ENCODE assay signal across 35 mouse cellular contexts in genomic region chr19:40554343-40554742, GRCm38 (mm10). TPM values are rescaled to one million over a fixed set of nuclear protein-coding genes. Genes with fewer than 3 reads are reported as not detected.
DNase-seq lines count a peak whose midpoint lies in the region; ATAC-seq and TF ChIP-seq lines count a peak whose summit lies in the region.
"Had no signal": no experiment of that assay in that cellular context is flagged by ENCODE, and none has a peak within 500 bp of the region (broad histone marks: within the 10 kb centered on the region; RNA-seq: fewer than 3 reads in every experiment).

No protein-coding gene starts in this region.

- TF ChIP-seq POLR2A in lung, adult 2 months (IDR thresholded peaks at IDR 0.05; ENCODE audit: borderline replicate concordance, extremely low read depth, low read depth, low read length) = no peak

- 39% methylated on average over 11 of the region's 11 CpGs for WGBS in lung, embryonic 14.5 days
- WGBS in lung, adult 2 months = 76% methylated on average over 11 of the region's 11 CpGs
- 85% methylated on average over 11 of the region's 11 CpGs for WGBS in liver, embryonic 13.5 days (ENCODE audit: insufficient replicate concordance)
- WGBS in stomach, embryonic 16.5 days = 65% methylated on average over 11 of the region's 11 CpGs

- peak overlapping the region; percentile 85 for H3K27ac ChIP-seq in lung, embryonic 14.5 days (ENCODE audit: low read depth)
- H3K27ac ChIP-seq in liver, embryonic 13.5 days = peak overlapping the region; percentile 81
- peak overlapping the region; percentile 56 for H3K27ac ChIP-seq in stomach, embryonic 16.5 days (ENCODE audit: low read length)
- H3K27ac ChIP-seq: embryonic facial prominence, embryonic 13.5 days; forebrain, embryonic 12.5 days; hindbrain, embryonic 12.5 days; hindbrain, postnatal 0 days; kidney, postnatal 0 days; neural tube, embryonic 12.5 days had no signal

- no peaks in the 10 kb centered on the region for H3K27me3 ChIP-seq in erythroblast, embryonic 14.5 days (ENCODE audit: control insufficient read depth)
- no peaks in the 10 kb centered on the region for H3K27me3 ChIP-seq in lung, embryonic 14.5 days (ENCODE audit: insufficient read depth, low read length)
- no peaks in the 10 kb centered on the region for H3K27me3 ChIP-seq in liver, embryonic 13.5 days
- H3K27me3 ChIP-seq in stomach, embryonic 16.5 days (ENCODE audit: control insufficient read depth, insufficient read depth, low read length) = no peaks in the 10 kb centered on the region
- H3K27me3 ChIP-seq: CH12.LX; embryonic facial prominence, embryonic 13.5 days; forebrain, embryonic 12.5 days; hindbrain, embryonic 12.5 days; neural tube, embryonic 12.5 days had no signal

- peak; percentile 73 for DNase-seq in lung, embryonic 14.5 days
- DNase-seq in lung, adult 2 months = no peak
- DNase-seq in liver, embryonic 13.5 days = no peak
- DNase-seq in gastrocnemius, postnatal 25 days = no peak
- no peak for DNase-seq in spleen, postnatal 36 days (ENCODE audit: low spot score in 2 of 2)
- DNase-seq: adrenal gland, adult 2 months; adrenal gland, postnatal 36 days; cerebellum, postnatal 10 days; forebrain, postnatal 0 days; gastrocnemius, postnatal 36 days; heart, adult 18-20 months; heart, postnatal 36 days; kidney, adult 18-20 months; kidney, postnatal 4 days; left cerebral cortex, postnatal 4 days; lung, postnatal 14 days; right cerebral cortex, adult 18-20 months; spleen, adult 18-20 months; thymus, postnatal 14 days had no signal

- peaks cover 88% of the 10 kb centered on the region for H3K36me3 ChIP-seq in erythroblast, embryonic 14.5 days (ENCODE audit: control insufficient read depth)
- peaks cover 72% of the 10 kb centered on the region for H3K36me3 ChIP-seq in lung, embryonic 14.5 days (ENCODE audit: insufficient read depth)
- H3K36me3 ChIP-seq in liver, embryonic 13.5 days = peaks cover 81% of the 10 kb centered on the region
- peaks cover 29% of the 10 kb centered on the region for H3K36me3 ChIP-seq in stomach, embryonic 16.5 days (ENCODE audit: control insufficient read depth, insufficient read depth, low read length)

- TF ChIP-seq CTCF in lung, embryonic 14.5 days (IDR thresholded peaks at IDR 0.05; ENCODE audit: low read depth) = 0 out of 2 replicates have a peak, but pooled peaks have one; percentile 12
- TF ChIP-seq CTCF in lung, adult 2 months (IDR thresholded peaks at IDR 0.05; ENCODE audit: insufficient read depth, low read length) = no peak

- peaks cover 46% of the 10 kb centered on the region for H3K4me1 ChIP-seq in erythroblast, embryonic 14.5 days (ENCODE audit: control insufficient read depth)
- peaks cover 8% of the 10 kb centered on the region; the same call in 1 of the 2 replicates for H3K4me1 ChIP-seq in lung, embryonic 14.5 days (ENCODE audit: insufficient read depth)
- no peaks in the 10 kb centered on the region for H3K4me1 ChIP-seq in lung, adult 2 months (ENCODE audit: control insufficient read depth, insufficient read depth, low read length)
- peaks cover 37% of the 10 kb centered on the region for H3K4me1 ChIP-seq in liver, embryonic 13.5 days (replicated peaks)
- peaks cover 6% of the 10 kb centered on the region; the same call in 1 of the 2 replicates for H3K4me1 ChIP-seq in stomach, embryonic 16.5 days (ENCODE audit: control insufficient read depth, insufficient read depth, low read length)
- H3K4me1 ChIP-seq: forebrain, embryonic 12.5 days; hindbrain, embryonic 12.5 days; neural tube, embryonic 12.5 days had no signal

- H3K4me2 ChIP-seq in lung, embryonic 14.5 days = peak overlapping the region; percentile 33
- H3K4me2 ChIP-seq in liver, embryonic 13.5 days = no peak overlapping the region
- H3K4me2 ChIP-seq in stomach, embryonic 16.5 days (ENCODE audit: low read depth, low read length) = no peak overlapping the region
- H3K4me2 ChIP-seq: embryonic facial prominence, embryonic 13.5 days; forebrain, embryonic 12.5 days; heart, embryonic 11.5 days; hindbrain, embryonic 12.5 days; midbrain, embryonic 11.5 days; neural tube, embryonic 12.5 days had no signal

- peak overlapping the region; percentile 55 for H3K4me3 ChIP-seq in erythroblast, embryonic 14.5 days (replicated peaks)
- no peak overlapping the region for H3K4me3 ChIP-seq in lung, embryonic 14.5 days (ENCODE audit: low read depth, low read length)
- no peak overlapping the region for H3K4me3 ChIP-seq in lung, adult 2 months (replicated peaks; ENCODE audit: extremely low read depth, low read depth, low read length)
- H3K4me3 ChIP-seq in liver, embryonic 13.5 days (replicated peaks) = no peak overlapping the region
- no peak overlapping the region for H3K4me3 ChIP-seq in stomach, embryonic 16.5 days (replicated peaks; ENCODE audit: low read length)
- H3K4me3 ChIP-seq: embryonic facial prominence, embryonic 13.5 days; forebrain, embryonic 12.5 days; hindbrain, embryonic 12.5 days; myocyte; neural tube, embryonic 12.5 days had no signal

- H3K9ac ChIP-seq in lung, embryonic 14.5 days = no peak overlapping the region
- H3K9ac ChIP-seq in liver, embryonic 13.5 days = no peak overlapping the region
- 0 out of 2 replicates have a peak overlapping the region, but pooled peaks have one; percentile 43 for H3K9ac ChIP-seq in stomach, embryonic 16.5 days (ENCODE audit: low read length)
- H3K9ac ChIP-seq: embryonic facial prominence, embryonic 13.5 days; forebrain, embryonic 12.5 days; forebrain, postnatal 0 days; hindbrain, embryonic 12.5 days; neural tube, embryonic 12.5 days had no signal

- peaks cover 14% of the 10 kb centered on the region for H3K9me3 ChIP-seq in erythroblast, embryonic 14.5 days (ENCODE audit: control insufficient read depth, low read length)
- no peaks in the 10 kb centered on the region for H3K9me3 ChIP-seq in lung, embryonic 14.5 days (ENCODE audit: low read depth, low read length)
- no peaks in the 10 kb centered on the region for H3K9me3 ChIP-seq in liver, embryonic 13.5 days (replicated peaks)
- no peaks in the 10 kb centered on the region for H3K9me3 ChIP-seq in stomach, embryonic 16.5 days (replicated peaks; ENCODE audit: control insufficient read depth, low read length)
- H3K9me3 ChIP-seq: embryonic facial prominence, embryonic 13.5 days; forebrain, embryonic 12.5 days; hindbrain, embryonic 12.5 days; neural tube, embryonic 12.5 days had no signal

- ATAC-seq in erythroblast, adult 5-6 weeks (replicated peaks; ENCODE audit: low FRiP score, poor library complexity, severe bottlenecking) = no peak
- peak; percentile 66 for ATAC-seq in lung, embryonic 14.5 days (ENCODE audit: insufficient read depth)
- no peak for ATAC-seq in liver, embryonic 13.5 days (ENCODE audit: low read depth)
- no peak for ATAC-seq in stomach, embryonic 16.5 days (ENCODE audit: insufficient read depth, low FRiP score)
- ATAC-seq: activated CD4-positive, CD25-positive, alpha-beta regulatory T cell, adult 4 months; forebrain, postnatal 0 days; hindbrain, postnatal 0 days; midbrain, embryonic 16.5 days had no signal

RNA-seq across cellular contexts. Expression of gene Aldh18a1, which starts 33.9 kb away (rescaled TPM):
- 0.25 and 0.48 TPM in 2 replicates for polyA plus RNA-seq in erythroblast, embryonic 14.5 days (2012)
- total RNA-seq in erythroblast, adult 5-6 weeks (2015; ENCODE audit: low replicate concordance) = 8.2 and 12.5 TPM in 2 replicates
- 6.4 and 6.8 TPM in 2 replicates for total RNA-seq in erythroblast, adult 5-6 weeks (2017; ENCODE audit: low replicate concordance)
- polyA plus RNA-seq in lung, embryonic 14.5 days (2014; fragmentation: Nextera tagmentation; extraction: Ambion mirVana) = 70.1 TPM in 2 replicates
- 9.0 and 13.3 TPM in 2 replicates for polyA plus RNA-seq in lung, adult 2 months (2012; rRNA removed)
- 42.9 and 51.0 TPM in 2 replicates for polyA plus RNA-seq in liver, embryonic 13.5 days (2015; fragmentation: Nextera tagmentation; extraction: Ambion mirVana)
- 109 and 110 TPM in 2 replicates for polyA plus RNA-seq in stomach, embryonic 16.5 days (2015; fragmentation: Nextera tagmentation; extraction: Ambion mirVana)
- total RNA-seq in gastrocnemius, postnatal 25 days (2021) = 1 to 10 TPM; 5.2 to 6.5 TPM

RNA-seq across cellular contexts. Expression of gene Sorbs1, which starts 40.8 kb away (rescaled TPM):
- 2.4 TPM in 2 replicates for polyA plus RNA-seq in erythroblast, embryonic 14.5 days (2012)
- total RNA-seq in erythroblast, adult 5-6 weeks (2015; ENCODE audit: low replicate concordance) = 28.8 and 41.5 TPM in 2 replicates
- 45.9 and 46.2 TPM in 2 replicates for total RNA-seq in erythroblast, adult 5-6 weeks (2017; ENCODE audit: low replicate concordance)
- 46.6 and 50.7 TPM in 2 replicates for polyA plus RNA-seq in lung, embryonic 14.5 days (2014; fragmentation: Nextera tagmentation; extraction: Ambion mirVana)
- polyA plus RNA-seq in lung, adult 2 months (2012; rRNA removed) = 26.4 and 43.4 TPM in 2 replicates
- 28.8 and 37.4 TPM in 2 replicates for polyA plus RNA-seq in liver, embryonic 13.5 days (2015; fragmentation: Nextera tagmentation; extraction: Ambion mirVana)
- 106 and 114 TPM in 2 replicates for polyA plus RNA-seq in stomach, embryonic 16.5 days (2015; fragmentation: Nextera tagmentation; extraction: Ambion mirVana)
- total RNA-seq in gastrocnemius, postnatal 25 days (2021) = 100 to 1,000 TPM; 124 to 147 TPM

RNA-seq across cellular contexts. Expression of gene Tctn3, which starts 57.7 kb away (rescaled TPM):
- 0.27 and 0.49 TPM in 2 replicates for polyA plus RNA-seq in erythroblast, embryonic 14.5 days (2012)
- 0.63 TPM in 1 of 2 replicates, not detected in the other for total RNA-seq in erythroblast, adult 5-6 weeks (2015; ENCODE audit: low replicate concordance)
- 0.14 and 0.68 TPM in 2 replicates for total RNA-seq in erythroblast, adult 5-6 weeks (2017; ENCODE audit: low replicate concordance)
- 10.4 and 11.2 TPM in 2 replicates for polyA plus RNA-seq in lung, embryonic 14.5 days (2014; fragmentation: Nextera tagmentation; extraction: Ambion mirVana)
- 12.1 and 12.8 TPM in 2 replicates for polyA plus RNA-seq in lung, adult 2 months (2012; rRNA removed)
- polyA plus RNA-seq in liver, embryonic 13.5 days (2015; fragmentation: Nextera tagmentation; extraction: Ambion mirVana) = 1.9 and 2.6 TPM in 2 replicates
- 9.2 and 9.4 TPM in 2 replicates for polyA plus RNA-seq in stomach, embryonic 16.5 days (2015; fragmentation: Nextera tagmentation; extraction: Ambion mirVana)
- 1 to 10 TPM; 1.4 to 2.2 TPM for total RNA-seq in gastrocnemius, postnatal 25 days (2021)

RNA-seq across cellular contexts. Expression of gene Entpd1, which starts 57.8 kb away (rescaled TPM):
- polyA plus RNA-seq in erythroblast, embryonic 14.5 days (2012) = 0.05 TPM in 2 replicates
- total RNA-seq in erythroblast, adult 5-6 weeks (2015; ENCODE audit: low replicate concordance) = 6.1 and 13.1 TPM in 2 replicates
- 20.1 and 26.1 TPM in 2 replicates for total RNA-seq in erythroblast, adult 5-6 weeks (2017; ENCODE audit: low replicate concordance)
- 12.7 and 15.4 TPM in 2 replicates for polyA plus RNA-seq in lung, embryonic 14.5 days (2014; fragmentation: Nextera tagmentation; extraction: Ambion mirVana)
- 28.7 and 41.2 TPM in 2 replicates for polyA plus RNA-seq in lung, adult 2 months (2012; rRNA removed)
- polyA plus RNA-seq in liver, embryonic 13.5 days (2015; fragmentation: Nextera tagmentation; extraction: Ambion mirVana) = 2.6 and 3.3 TPM in 2 replicates
- 14.0 and 16.2 TPM in 2 replicates for polyA plus RNA-seq in stomach, embryonic 16.5 days (2015; fragmentation: Nextera tagmentation; extraction: Ambion mirVana)
- total RNA-seq in gastrocnemius, postnatal 25 days (2021) = 10 to 100 TPM; 13.7 to 15.8 TPM
- polyA plus RNA-seq: C2C12 had no signal
